Mouse (Mus musculus) forebrain, postnatal 0 days (tissue): ENCODE measurements around the gene Ptprd. TPM values are rescaled to one million over a fixed set of nuclear protein-coding genes. Genes with fewer than 3 reads are reported as not detected.

Source experiments
- ATAC-seq: fragments of 200-750 bp; cut with Nextera tagmentation; 2 replicates; pipeline ENCODE4 v1.8.0; 2017; ENCODE audit warnings: mild to moderate bottlenecking, moderate library complexity
- DNase-seq: peaks from one replicate; pipeline ENCODE4 v3.0.0-alpha.2; 2015
- H3K27ac ChIP-seq: fragments of 300-500 bp; sonication (generic); 2 replicates; pipeline ENCODE4 v1.5.1; 2014; ENCODE audit warnings: low read depth, mild to moderate bottlenecking, antibody characterized with exemption, low read length, moderate library complexity, mixed read lengths
- H3K27me3 ChIP-seq: fragments of 300-500 bp; sonication (generic); 2 replicates; pipeline ENCODE4 v1.6.1; 2014; ENCODE audit warnings: mild to moderate bottlenecking, low read length, mixed read lengths; ENCODE audit not compliant: insufficient read depth
- H3K36me3 ChIP-seq: fragments of 300-500 bp; sonication (generic); 2 replicates; pipeline ENCODE4 v1.6.1; 2014; ENCODE audit warnings: mild to moderate bottlenecking, moderate library complexity; ENCODE audit not compliant: insufficient read depth
- H3K4me1 ChIP-seq: fragments of 300-500 bp; sonication (generic); 2 replicates; pipeline ENCODE4 v1.6.1; 2014; ENCODE audit warnings: antibody characterized with exemption; ENCODE audit not compliant: insufficient read depth
- H3K4me2 ChIP-seq: fragments of 300-500 bp; sonication (generic); 2 replicates; pipeline ENCODE4 v1.6.1; 2014; ENCODE audit warnings: low read depth, mild to moderate bottlenecking, moderate library complexity
- H3K4me3 ChIP-seq: fragments of 300-500 bp; sonication (generic); 2 replicates; pipeline ENCODE4 v1.5.1; 2014; ENCODE audit warnings: low read depth, low read length, mixed read lengths
- H3K9ac ChIP-seq: fragments of 300-500 bp; sonication (generic); 2 replicates; pipeline ENCODE4 v1.6.1; 2014; ENCODE audit warnings: mild to moderate bottlenecking
- H3K9me3 ChIP-seq: fragments of 300-500 bp; sonication (generic); 2 replicates; pipeline ENCODE4 v1.6.1; 2016; ENCODE audit warnings: low read length
- CTCF ChIP-seq: sonication (generic); IDR thresholded peaks from 2 replicates; pipeline ENCODE4 v1.5.1; 2016; ENCODE audit warnings: antibody characterized with exemption, control low read depth, low read depth
- WGBS: fragments of 180-500 bp; shearing (Covaris S2); extraction: QIAGEN DNeasy Blood & Tissue Kit; methylation state at CpG from one replicate; pipeline ENCODE4 v1.1.7; 2014; 5-methylcytosine and 5-hydroxymethylcytosine counted together
- polyA plus RNA-seq: library from polyadenylated mRNA; unstranded; fragments of >200 nt; fragmentation: Nextera tagmentation; extraction: Ambion mirVana; gene quantifications from 2 replicates; pipeline ENCODE4 v1.2.1, GENCODE M21; 2015
- total RNA-seq: library from RNA; depleted of rRNA; stranded (reverse); fragments of >200 nt; gene quantifications from 2 replicates; pipeline ENCODE4 v1.2.3, GENCODE M21; 2014

Ptprd gene
- total and polyA plus RNA-seq, 2 experiments from 2014 or later = 58.3 to 120 TPM

DNA sequence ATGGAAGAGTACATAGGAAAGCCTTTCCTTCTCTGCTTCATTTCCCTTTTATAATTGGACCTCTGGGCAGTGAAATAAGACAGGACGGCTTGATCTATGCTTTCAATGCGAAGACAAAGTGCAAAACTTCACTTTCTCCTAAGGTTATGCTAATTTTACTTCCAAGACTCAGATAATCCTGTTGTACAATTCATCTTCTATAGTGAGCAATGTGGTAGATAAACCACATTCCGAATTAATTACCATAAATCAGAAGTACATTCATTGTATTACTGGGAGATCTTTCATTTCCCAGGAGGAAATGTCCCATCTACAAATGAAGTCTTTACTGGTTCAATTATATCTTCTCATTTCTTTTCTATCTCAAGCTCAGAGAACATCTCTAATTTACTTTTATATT lies 1346.2 kb downstream of the Ptprd start:
- 55% methylated on average over 3 of the region's 3 CpGs for WGBS
- H3K36me3 ChIP-seq = no peaks in the 10 kb centered on the region
- no peak overlapping the region for H3K27ac ChIP-seq
- no peak overlapping the region for H3K4me3 ChIP-seq
- TF ChIP-seq CTCF = no peak
- H3K27me3 ChIP-seq = no peaks in the 10 kb centered on the region
- no peaks in the 10 kb centered on the region for H3K4me1 ChIP-seq
- H3K9ac ChIP-seq = no peak overlapping the region
- H3K4me2 ChIP-seq = no peak overlapping the region
- ATAC-seq (no peak), DNase-seq (no peak)
- H3K9me3 ChIP-seq = no peaks in the 10 kb centered on the region

DNA sequence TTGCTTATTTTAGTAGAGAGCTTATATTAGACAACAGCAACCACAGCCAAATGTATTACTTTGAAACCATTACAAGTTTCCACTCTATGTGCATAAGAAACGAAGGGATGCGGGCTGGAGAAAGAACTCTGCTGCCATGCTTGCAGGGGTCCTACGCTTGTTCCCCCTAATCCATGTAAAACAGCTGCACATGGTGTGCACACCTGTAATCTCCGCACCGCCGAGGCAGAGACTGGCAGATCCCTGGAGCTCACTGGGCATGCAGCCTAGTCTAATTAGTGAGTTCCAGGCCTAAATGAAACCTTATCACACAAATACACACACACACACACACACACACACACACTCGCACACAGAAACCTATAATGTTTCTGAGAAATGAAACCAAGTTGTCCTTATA lies 1365.5 kb downstream of the Ptprd start:
- H3K4me3 ChIP-seq = no peak overlapping the region
- H3K9me3 ChIP-seq = no peaks in the 10 kb centered on the region
- no peaks in the 10 kb centered on the region for H3K36me3 ChIP-seq
- no peaks in the 10 kb centered on the region for H3K4me1 ChIP-seq
- 50% methylated on average over 7 of the region's 7 CpGs for WGBS
- no peak overlapping the region for H3K27ac ChIP-seq
- H3K27me3 ChIP-seq = no peaks in the 10 kb centered on the region
- no peak overlapping the region for H3K4me2 ChIP-seq
- ATAC-seq (no peak), DNase-seq (no peak)
- no peak overlapping the region for H3K9ac ChIP-seq
- TF ChIP-seq CTCF = no peak

- no peak overlapping the region for H3K4me3 ChIP-seq
- no peak for ATAC-seq
- no peaks in the 10 kb centered on the region for H3K36me3 ChIP-seq
- no peak overlapping the region for H3K9ac ChIP-seq
- no peak overlapping the region for H3K27ac ChIP-seq
- no peaks in the 10 kb centered on the region for H3K4me1 ChIP-seq
- H3K27me3 ChIP-seq = no peaks in the 10 kb centered on the region
- WGBS = 73% methylated on average over 1 of the region's 1 CpGs
- no peak for TF ChIP-seq CTCF
- no peak overlapping the region for H3K4me2 ChIP-seq
- no peaks in the 10 kb centered on the region for H3K9me3 ChIP-seq
- DNase-seq = no peak
These were observed 1372.7 kb downstream of the Ptprd start for GRCm38 (mm10) chr4:76839016-76839415.

DNA sequence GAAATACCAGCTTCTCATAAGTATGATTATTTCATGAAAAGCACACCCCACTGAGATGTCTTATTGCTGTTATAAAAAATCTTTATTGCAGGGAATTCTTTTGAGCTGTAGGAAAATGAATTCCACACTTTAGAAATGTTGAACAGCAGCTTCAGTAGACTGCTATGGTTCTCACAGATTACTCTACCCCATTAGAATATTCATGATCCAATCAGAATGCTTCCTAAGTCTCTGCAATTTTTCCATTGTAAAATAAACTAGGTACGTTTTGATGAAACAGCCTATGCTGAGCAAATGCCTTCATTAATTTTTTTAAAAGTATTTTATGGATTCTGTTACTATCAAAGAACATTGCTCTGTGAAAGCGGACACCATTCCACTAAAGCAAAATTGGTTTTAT lies 1399.6 kb downstream of the Ptprd start:
- H3K4me1 ChIP-seq = no peaks in the 10 kb centered on the region
- no peak overlapping the region for H3K27ac ChIP-seq
- no peak; the same call in 1 of the 2 replicates for ATAC-seq
- no peak overlapping the region for H3K9ac ChIP-seq
- H3K36me3 ChIP-seq = no peaks in the 10 kb centered on the region
- no peak for DNase-seq
- H3K9me3 ChIP-seq = no peaks in the 10 kb centered on the region
- H3K27me3 ChIP-seq = no peaks in the 10 kb centered on the region
- no peak overlapping the region for H3K4me2 ChIP-seq
- H3K4me3 ChIP-seq = no peak overlapping the region
- 58% methylated on average over 2 of the region's 2 CpGs for WGBS
- no peak for TF ChIP-seq CTCF

GRCm38 (mm10) chr4:76802708-76803107 lies 1409.1 kb downstream of the Ptprd start:
- H3K4me2 ChIP-seq = no peak overlapping the region
- H3K4me3 ChIP-seq = no peak overlapping the region
- no peak overlapping the region for H3K27ac ChIP-seq
- 41% methylated on average over 4 of the region's 4 CpGs for WGBS
- no peak overlapping the region for H3K9ac ChIP-seq
- no peak for TF ChIP-seq CTCF
- no peaks in the 10 kb centered on the region for H3K27me3 ChIP-seq
- H3K9me3 ChIP-seq = no peaks in the 10 kb centered on the region
- DNase-seq (peak; percentile 52), ATAC-seq (no peak)
- H3K4me1 ChIP-seq = no peaks in the 10 kb centered on the region
- H3K36me3 ChIP-seq = no peaks in the 10 kb centered on the region

DNA sequence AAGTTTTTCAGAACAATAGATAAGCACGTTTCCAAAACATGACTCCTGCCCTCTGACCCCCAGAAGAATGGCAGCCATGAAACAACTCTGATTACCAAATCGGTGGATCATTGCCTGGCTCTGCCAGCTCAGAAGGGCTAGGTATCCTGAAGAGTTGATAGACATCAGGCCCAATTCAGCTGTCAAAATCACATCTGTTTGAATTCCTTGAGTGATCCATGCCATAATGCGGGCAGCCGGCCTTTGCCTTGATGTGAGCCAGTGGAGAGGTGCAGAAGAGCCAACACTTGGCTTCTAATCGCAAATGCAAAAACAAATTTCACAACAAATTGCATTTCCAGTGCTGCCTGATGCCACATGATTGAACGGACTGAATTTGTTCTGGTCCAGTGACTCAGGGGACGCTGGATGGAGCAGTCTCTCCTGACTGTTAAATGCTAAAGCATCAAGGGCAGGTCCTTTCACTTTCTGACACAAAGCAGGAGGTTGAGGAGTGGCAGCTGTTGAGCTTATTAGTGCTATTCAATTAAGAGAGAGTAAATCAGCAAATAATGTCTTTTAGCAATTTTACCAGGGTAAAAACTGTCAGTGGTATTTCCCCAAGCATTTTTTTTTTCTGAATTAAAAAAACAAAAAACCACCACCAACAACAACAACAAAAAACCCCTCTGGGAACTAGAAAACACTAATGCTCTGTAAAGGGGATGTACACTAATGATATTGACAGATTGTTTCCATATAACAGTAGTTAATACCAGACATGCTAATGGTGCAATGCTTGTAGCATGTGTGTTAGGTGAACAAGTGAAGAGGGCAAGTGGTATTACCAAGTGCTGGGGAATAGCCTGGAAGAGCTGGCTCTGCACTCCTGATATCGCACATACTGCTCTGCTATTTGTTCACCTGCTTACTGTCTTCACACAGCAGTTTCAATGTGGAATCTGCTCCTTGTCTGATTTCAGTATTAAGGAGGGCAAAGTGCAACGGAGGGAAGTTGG lies 1413.5 kb downstream of the Ptprd start:
- Histone ChIP-seq H3K4me3 (no peak overlapping the region), H3K27me3 (no peaks in the 10 kb centered on the region), H3K9ac (no peak overlapping the region), H3K27ac (no peak overlapping the region), H3K36me3 (no peaks in the 10 kb centered on the region), H3K4me1 (no peaks in the 10 kb centered on the region), H3K4me2 (no peak overlapping the region), H3K9me3 (no peaks in the 10 kb centered on the region)
- no peak for DNase-seq
- TF ChIP-seq CTCF = no peak
- WGBS = 30% methylated on average over 9 of the region's 9 CpGs
- no peak for ATAC-seq

DNA sequence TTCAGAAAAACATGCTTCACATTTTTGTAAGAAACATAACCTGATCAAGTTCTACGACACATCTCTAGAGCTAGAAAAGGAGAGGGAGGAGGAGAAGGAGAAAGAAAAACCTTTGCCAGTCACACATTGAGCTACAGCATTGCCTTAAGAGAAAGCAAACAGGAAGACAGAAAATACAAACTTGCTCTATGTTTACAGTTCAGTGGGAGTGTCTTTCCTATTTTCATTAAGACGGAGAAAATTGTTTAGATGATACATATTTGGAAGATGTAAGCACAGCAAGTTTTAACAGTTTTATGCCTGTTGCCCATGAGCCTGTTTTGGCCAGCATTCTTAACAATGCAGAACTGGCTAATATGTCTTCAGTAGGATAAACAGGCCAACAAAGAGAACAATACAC lies 1426.4 kb downstream of the Ptprd start:
- DNase-seq = no peak
- 88% methylated on average over 2 of the region's 2 CpGs for WGBS
- TF ChIP-seq CTCF = no peak

More for the DNA sequence above, 1426.4 kb downstream of the Ptprd start:
- Histone ChIP-seq H3K4me1 (no peaks in the 10 kb centered on the region), H3K36me3 (no peaks in the 10 kb centered on the region), H3K27me3 (no peaks in the 10 kb centered on the region), H3K9me3 (no peaks in the 10 kb centered on the region), H3K4me3 (no peak overlapping the region), H3K4me2 (no peak overlapping the region), H3K27ac (no peak overlapping the region), H3K9ac (no peak overlapping the region)
- ATAC-seq = no peak
